Mouse (Mus musculus): ENCODE data around the gene Paf1. TPM values are rescaled to one million over a fixed set of nuclear protein-coding genes. Genes with fewer than 3 reads are reported as not detected.

Gene Paf1
- polyA plus RNA-seq, 2 experiments: 15.0 to 40.4 TPM

DNA sequence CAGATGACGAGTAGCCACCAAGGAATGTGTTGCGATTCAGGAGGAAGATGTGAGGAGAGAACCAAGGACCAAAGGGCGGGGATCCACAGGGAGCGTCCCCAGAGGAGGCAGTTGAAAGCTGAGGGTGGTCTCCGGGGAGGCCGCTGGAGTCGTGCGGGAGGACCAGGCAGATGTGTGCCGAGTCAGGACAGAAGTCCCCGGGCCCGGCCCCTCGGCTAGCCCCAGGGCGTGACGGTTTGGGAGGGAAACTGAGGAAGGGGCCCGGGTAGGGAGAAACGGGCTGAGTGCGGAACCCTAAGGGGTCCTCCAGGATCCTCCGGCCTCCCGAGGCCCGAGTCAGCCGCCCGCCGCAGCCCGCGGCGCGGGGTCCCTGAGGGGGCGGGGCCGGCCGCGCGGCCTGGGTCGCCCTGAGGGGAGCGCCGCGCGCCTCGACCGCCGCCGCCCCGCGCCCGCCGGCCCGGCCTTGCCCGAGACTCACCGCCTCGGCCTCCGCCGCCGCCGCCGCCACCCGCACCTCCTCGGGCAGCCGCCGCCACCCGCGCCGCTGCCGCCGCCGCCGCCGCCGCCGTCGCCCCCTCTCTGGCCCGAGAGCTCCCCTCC lies 43.0 kb downstream of the Paf1 start:
- Histone ChIP-seq H3K27ac (peak overlapping the region; percentile 46), H3K4me2 (ENCODE audit: low read depth) (peak overlapping the region; percentile 95), H3K36me3 (replicated peaks; ENCODE audit: control insufficient read depth, insufficient read depth, low read depth) (no peaks in the 10 kb centered on the region; the same call in none of the 2 replicates), H3K9me3 (ENCODE audit: control insufficient read depth, low read length) (no peaks in the 10 kb centered on the region), H3K9ac (replicated peaks) (peak overlapping the region; percentile 98), H3K4me3 (ENCODE audit: insufficient read depth in 1 of 2, low read depth in 2 of 2, low read length in 2 of 2) (peak overlapping the region; percentile 73 to 98), H3K4me1 (replicated peaks; ENCODE audit: control insufficient read depth in 2 of 2, insufficient read depth in 2 of 2, low read length in 1 of 2) (peaks cover 43 to 51% of the 10 kb centered on the region in 2 experiments), H3K27me3 (ENCODE audit: control insufficient read depth, insufficient read depth, low read length) (no peaks in the 10 kb centered on the region)
- under 1% methylated on average over 38 of the region's 70 CpGs for WGBS (ENCODE audit: insufficient replicate concordance)
- peak; percentile 11; the same call in 1 of the 2 replicates for ATAC-seq (ENCODE audit: insufficient read depth)
- TF ChIP-seq EP300 (IDR thresholded peaks at IDR 0.05; ENCODE audit: low read depth) (no peak), CTCF (IDR thresholded peaks at IDR 0.05; ENCODE audit: low read depth) (no peak)
- no peak for DNase-seq (ENCODE audit: low read depth in 3 of 3, low spot score in 3 of 3)

DNA sequence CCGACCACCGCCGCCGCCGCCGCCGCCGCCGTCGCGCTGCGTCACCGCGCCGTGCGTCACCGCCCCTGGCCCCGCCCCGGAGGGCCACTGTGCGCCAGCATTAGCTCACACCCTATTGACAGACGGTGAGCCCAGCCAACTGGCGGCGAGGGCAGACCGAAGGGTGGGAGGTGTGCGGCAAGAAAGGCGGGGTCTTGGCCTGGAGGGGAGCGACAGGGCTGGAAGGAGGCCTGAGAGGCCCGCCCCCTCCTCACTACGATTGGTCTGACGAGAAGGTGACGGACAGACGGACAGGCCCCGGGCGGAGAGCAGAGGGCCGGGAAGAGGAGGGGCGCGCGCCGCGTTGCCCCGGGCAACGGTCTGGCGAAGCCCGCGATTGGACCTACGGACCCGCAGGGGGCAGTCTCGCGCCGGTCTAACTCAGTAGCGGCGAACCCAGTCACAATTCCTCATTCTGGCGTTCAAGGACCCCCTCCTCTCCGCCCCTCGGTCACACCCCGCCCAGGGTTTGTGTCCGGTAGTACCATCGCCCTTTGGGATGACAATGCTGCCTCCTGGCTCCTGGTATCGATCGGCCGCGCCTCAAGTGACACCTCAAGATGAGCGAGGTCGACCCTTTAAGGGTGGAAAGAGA lies 43.6 kb downstream of the Paf1 start:
- ATAC-seq (ENCODE audit: insufficient read depth) (peak; percentile 94), DNase-seq (ENCODE audit: low read depth in 3 of 3, low spot score in 3 of 3) (peak; percentile 99)
- Histone ChIP-seq H3K27me3 (ENCODE audit: control insufficient read depth, insufficient read depth, low read length) (no peaks in the 10 kb centered on the region), H3K27ac (peak overlapping the region; percentile 75), H3K36me3 (replicated peaks; ENCODE audit: control insufficient read depth, insufficient read depth, low read depth) (no peaks in the 10 kb centered on the region; the same call in none of the 2 replicates), H3K4me1 (replicated peaks; ENCODE audit: control insufficient read depth in 2 of 2, insufficient read depth in 2 of 2, low read length in 1 of 2) (peaks cover 41 to 46% of the 10 kb centered on the region in 2 experiments), H3K4me2 (ENCODE audit: low read depth) (peak overlapping the region; percentile 96), H3K4me3 (ENCODE audit: insufficient read depth in 1 of 2, low read depth in 2 of 2, low read length in 2 of 2) (peak overlapping the region; percentile 94 to 98), H3K9ac (replicated peaks) (peak overlapping the region; percentile 98), H3K9me3 (ENCODE audit: control insufficient read depth, low read length) (no peaks in the 10 kb centered on the region)
- under 1% methylated on average over 59 of the region's 64 CpGs for WGBS (ENCODE audit: insufficient replicate concordance)
- TF ChIP-seq CTCF (IDR thresholded peaks at IDR 0.05; ENCODE audit: low read depth) (peak; percentile 75), EP300 (IDR thresholded peaks at IDR 0.05; ENCODE audit: low read depth) (no peak)

DNA sequence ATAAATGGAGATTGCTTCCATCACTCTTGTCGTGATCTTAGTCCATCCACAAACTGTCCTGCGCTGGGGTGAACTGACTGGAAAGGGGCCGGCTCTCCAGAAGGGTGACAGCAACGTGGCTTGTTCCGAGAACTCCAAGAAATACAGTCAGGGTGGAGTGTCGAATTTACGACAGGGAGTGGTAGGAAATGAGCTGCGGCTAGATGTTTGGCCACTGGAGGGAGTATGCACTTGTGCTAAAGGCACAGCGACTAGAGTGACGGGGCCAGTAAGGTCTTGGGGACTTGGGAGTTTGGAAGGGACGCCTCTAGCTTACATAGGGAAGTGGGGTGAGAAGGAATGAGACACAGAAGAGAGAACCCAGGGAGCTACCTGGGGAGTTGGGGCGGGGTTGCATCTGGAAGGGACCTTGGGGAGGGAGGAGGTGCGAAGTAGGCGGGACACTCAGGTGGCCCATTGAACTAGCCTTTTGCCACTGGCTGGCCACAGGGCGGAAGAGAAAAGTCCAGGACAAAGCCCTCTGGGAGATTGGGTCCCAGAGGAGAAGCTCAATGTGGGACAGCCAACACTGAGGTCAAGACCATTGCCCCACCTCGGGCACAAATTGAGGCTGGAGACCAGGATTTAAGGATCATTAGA lies 44.3 kb downstream of the Paf1 start, which contains the start of gene Gmfg:
Gmfg (plus strand) TSS at position 516 of the 639 bp plus-strand sequence.
- peak; percentile 48 for ATAC-seq (ENCODE audit: insufficient read depth)
- WGBS (ENCODE audit: insufficient replicate concordance): 8% methylated on average over 16 of the region's 16 CpGs
- Histone ChIP-seq H3K4me1 (replicated peaks; ENCODE audit: control insufficient read depth in 2 of 2, insufficient read depth in 2 of 2, low read length in 1 of 2) (peaks cover 35 to 40% of the 10 kb centered on the region in 2 experiments), H3K4me2 (ENCODE audit: low read depth) (peak within 1 kb of the TSS; percentile 96), H3K36me3 (replicated peaks; ENCODE audit: control insufficient read depth, insufficient read depth, low read depth) (no peaks in the 10 kb centered on the region; the same call in none of the 2 replicates), H3K4me3 (ENCODE audit: insufficient read depth in 1 of 2, low read depth in 2 of 2, low read length in 2 of 2) (peak within 1 kb of the TSS; percentile 94 to 98), H3K9ac (replicated peaks) (peak within 1 kb of the TSS; percentile 81), H3K27ac (peak within 1 kb of the TSS; percentile 75), H3K9me3 (ENCODE audit: control insufficient read depth, low read length) (no peaks in the 10 kb centered on the region), H3K27me3 (ENCODE audit: control insufficient read depth, insufficient read depth, low read length) (no peaks in the 10 kb centered on the region)
- peak; percentile 83 to 92 (median 84) for DNase-seq (ENCODE audit: low read depth in 3 of 3, low spot score in 3 of 3)
- peak; percentile 95 for TF ChIP-seq CTCF (IDR thresholded peaks at IDR 0.05; ENCODE audit: low read depth)
- TF ChIP-seq EP300 (IDR thresholded peaks at IDR 0.05; ENCODE audit: low read depth): no peak

- no peak overlapping the region for H3K4me3 ChIP-seq (ENCODE audit: insufficient read depth in 1 of 2, low read depth in 2 of 2, low read length in 2 of 2)
- no peak overlapping the region for H3K27ac ChIP-seq
- no peak for DNase-seq (ENCODE audit: low read depth in 3 of 3, low spot score in 3 of 3)
- no peak overlapping the region for H3K9ac ChIP-seq (replicated peaks)
- no peak for ATAC-seq (ENCODE audit: insufficient read depth)
- H3K27me3 ChIP-seq (ENCODE audit: control insufficient read depth, insufficient read depth, low read length): no peaks in the 10 kb centered on the region
- no peaks in the 10 kb centered on the region; the same call in 1 of the 2 replicates for H3K36me3 ChIP-seq (replicated peaks; ENCODE audit: control insufficient read depth, insufficient read depth, low read depth)
- no peaks in the 10 kb centered on the region for H3K9me3 ChIP-seq (ENCODE audit: control insufficient read depth, low read length)
- peaks cover 30% of the 10 kb centered on the region in 2 experiments for H3K4me1 ChIP-seq (replicated peaks; ENCODE audit: control insufficient read depth in 2 of 2, insufficient read depth in 2 of 2, low read length in 1 of 2)
- H3K4me2 ChIP-seq (ENCODE audit: low read depth): no peak overlapping the region
- no peak for TF ChIP-seq CTCF (IDR thresholded peaks at IDR 0.05; ENCODE audit: low read depth)
- TF ChIP-seq EP300 (IDR thresholded peaks at IDR 0.05; ENCODE audit: low read depth): no peak
Observed at GRCm38 (mm10) chr7:28437964-28438363, 45.2 kb downstream of the Paf1 start.

DNA sequence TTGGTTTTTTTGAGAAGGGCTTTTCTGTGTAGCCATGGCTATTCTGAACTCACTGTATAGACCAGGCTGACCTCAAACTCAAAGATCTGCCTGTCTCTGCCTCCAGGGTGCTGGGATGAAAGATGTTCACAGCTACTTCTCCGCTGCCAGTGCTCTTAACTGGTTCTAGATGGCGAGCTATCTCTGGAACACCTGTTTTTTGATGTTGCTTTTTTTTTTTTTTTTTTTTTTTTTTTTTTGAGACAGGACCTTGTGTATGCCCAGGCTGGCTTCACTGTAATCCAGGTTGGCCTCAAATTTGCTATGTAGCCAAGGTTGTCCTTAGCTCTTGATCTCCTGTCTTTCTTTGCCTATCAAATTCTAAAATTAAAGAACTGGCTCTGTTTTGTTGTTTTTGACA lies 46.0 kb downstream of the Paf1 start:
- Histone ChIP-seq H3K9ac (replicated peaks) (no peak overlapping the region), H3K27me3 (ENCODE audit: control insufficient read depth, insufficient read depth, low read length) (no peaks in the 10 kb centered on the region), H3K9me3 (ENCODE audit: control insufficient read depth, low read length) (no peaks in the 10 kb centered on the region), H3K4me3 (ENCODE audit: insufficient read depth in 1 of 2, low read depth in 2 of 2, low read length in 2 of 2) (no peak overlapping the region), H3K27ac (no peak overlapping the region), H3K36me3 (replicated peaks; ENCODE audit: control insufficient read depth, insufficient read depth, low read depth) (no peaks in the 10 kb centered on the region), H3K4me2 (ENCODE audit: low read depth) (no peak overlapping the region), H3K4me1 (replicated peaks; ENCODE audit: control insufficient read depth in 2 of 2, insufficient read depth in 2 of 2, low read length in 1 of 2) (peaks cover 21 to 22% of the 10 kb centered on the region in 2 experiments)
- ATAC-seq (ENCODE audit: insufficient read depth) (no peak), DNase-seq (ENCODE audit: low read depth in 3 of 3, low spot score in 3 of 3) (no peak)
- TF ChIP-seq CTCF (IDR thresholded peaks at IDR 0.05; ENCODE audit: low read depth) (no peak), EP300 (IDR thresholded peaks at IDR 0.05; ENCODE audit: low read depth) (no peak)
- 49% methylated on average over 2 of the region's 2 CpGs for WGBS (ENCODE audit: insufficient replicate concordance)

All from liver, embryonic 14.5 days (tissue).